Mouse (Mus musculus) bone marrow macrophage, adult 2 months (primary cell): ENCODE measurements at regions not wholly inside any gene's neighbourhood (a gene's known extent, or its start where the extent isn't known, plus 50 kb on each side); places are given as distances from the start of the nearest gene placed in this dataset.

Experiments used
- H3K27ac ChIP-seq: 2 replicates; pipeline ENCODE4 v1.5.1; 2012; ENCODE audit warnings: low read depth, low read length; ENCODE audit not compliant: insufficient read depth
- H3K4me1 ChIP-seq: 2 replicates; pipeline ENCODE4 v1.6.1; 2012; ENCODE audit warnings: low read length; ENCODE audit not compliant: control insufficient read depth, insufficient read depth
- H3K4me3 ChIP-seq: 2 replicates; pipeline ENCODE4 v1.5.1; 2012; ENCODE audit warnings: mild to moderate bottlenecking, low read length, moderate library complexity; ENCODE audit not compliant: insufficient read depth
- CTCF ChIP-seq: IDR thresholded peaks from 2 replicates; pipeline ENCODE4 v1.5.1; 2012; ENCODE audit warnings: low read depth, mild to moderate bottlenecking, low read length, moderate library complexity
- POLR2A ChIP-seq: IDR thresholded peaks from 2 replicates; pipeline ENCODE4 v1.6.1; 2012; ENCODE audit warnings: mild to moderate bottlenecking, low read depth, low read length, borderline replicate concordance

DNA sequence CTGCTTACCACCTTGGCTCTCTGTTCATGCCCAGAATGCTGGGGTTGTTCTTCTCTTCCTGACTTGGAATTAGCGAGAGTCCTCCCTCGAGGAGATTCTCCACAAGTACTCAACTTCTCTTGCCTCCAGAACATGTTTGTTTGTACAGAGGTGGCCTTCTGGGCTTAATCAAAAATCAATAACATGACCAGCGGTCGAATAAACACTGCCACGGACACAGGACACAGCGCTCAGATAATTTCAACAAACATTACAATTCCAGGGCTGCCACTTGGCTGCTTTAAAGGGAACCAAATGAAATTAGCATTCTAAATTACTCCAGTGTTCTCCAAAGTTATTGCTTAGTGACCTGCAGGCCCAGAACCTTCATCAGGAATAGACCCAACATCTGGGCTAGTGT lies 249.9 kb downstream of the Setd4 start:
- H3K4me1 ChIP-seq: no peaks in the 10 kb centered on the region
- TF ChIP-seq CTCF (no peak), POLR2A (no peak)

DNA sequence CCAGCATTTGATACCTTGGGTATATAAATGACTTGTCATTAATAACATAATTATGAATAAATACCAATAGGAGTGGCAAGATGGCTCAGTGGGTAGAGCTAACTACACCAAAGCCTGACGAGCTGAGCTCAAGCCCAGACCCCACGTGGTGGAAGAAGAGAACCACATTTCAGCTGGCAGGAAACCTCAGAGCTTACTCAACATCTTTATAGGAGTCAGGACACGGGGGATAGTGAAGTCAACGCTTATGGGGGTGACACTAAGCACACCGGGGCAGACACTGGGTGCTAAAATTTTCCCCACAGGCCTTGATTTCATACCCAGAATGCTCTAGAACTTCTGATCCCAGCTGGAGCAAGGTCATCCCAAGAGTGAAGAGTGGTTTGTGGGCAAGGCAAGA lies 259.3 kb downstream of the Setd4 start:
- Histone ChIP-seq H3K27ac (no peak overlapping the region), H3K4me1 (no peaks in the 10 kb centered on the region; the same call in 1 of the 2 replicates), H3K4me3 (no peak overlapping the region)
- TF ChIP-seq POLR2A (no peak), CTCF (no peak)

More for the DNA sequence above, 249.9 kb downstream of the Setd4 start:
- Histone ChIP-seq H3K4me3 (no peak overlapping the region), H3K27ac (no peak overlapping the region)

DNA sequence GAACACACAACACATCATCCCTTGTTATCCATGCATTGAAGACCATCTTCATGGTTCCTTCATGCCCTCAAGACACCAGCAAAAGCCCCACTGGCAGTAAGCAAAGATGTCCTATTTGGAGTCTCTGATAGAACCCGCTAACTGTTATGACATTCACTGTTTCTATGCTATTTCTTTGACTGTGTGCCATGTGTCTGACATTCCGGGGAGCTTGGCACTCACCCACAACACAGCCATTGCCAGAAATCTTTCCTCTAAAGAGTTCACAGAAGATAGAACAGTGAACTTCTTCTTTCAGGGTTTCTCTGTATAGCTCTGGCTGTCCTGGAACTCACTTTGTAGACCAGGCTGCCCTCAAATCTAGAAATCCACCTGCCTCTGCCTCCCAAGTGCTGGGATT lies 261.2 kb downstream of the Setd4 start:
- Histone ChIP-seq H3K4me3 (no peak overlapping the region), H3K27ac (no peak overlapping the region), H3K4me1 (no peaks in the 10 kb centered on the region; the same call in 1 of the 2 replicates)
- TF ChIP-seq CTCF: no peak
- no peak for TF ChIP-seq POLR2A

DNA sequence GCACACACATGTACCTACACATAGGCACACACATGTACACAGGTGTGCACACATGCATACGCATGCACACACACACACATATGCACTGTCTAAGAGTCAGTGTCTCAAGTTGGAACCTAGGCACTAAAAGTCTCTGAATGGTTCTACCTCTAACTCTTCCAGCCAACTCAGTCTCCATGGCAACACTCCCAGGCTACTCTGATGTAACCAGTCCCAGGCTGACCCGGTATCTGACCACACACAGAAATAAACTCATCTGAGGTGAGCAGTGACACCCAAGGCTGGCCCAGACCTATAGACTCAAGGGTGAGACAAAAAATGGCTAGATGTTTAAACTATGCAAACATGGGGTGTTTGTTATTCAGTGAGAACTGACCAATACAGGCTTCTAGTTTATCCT lies 262.1 kb downstream of the Setd4 start:
- no peaks in the 10 kb centered on the region; the same call in 1 of the 2 replicates for H3K4me1 ChIP-seq
- TF ChIP-seq POLR2A (no peak), CTCF (no peak)
- no peak overlapping the region for H3K4me3 ChIP-seq
- no peak overlapping the region for H3K27ac ChIP-seq

DNA sequence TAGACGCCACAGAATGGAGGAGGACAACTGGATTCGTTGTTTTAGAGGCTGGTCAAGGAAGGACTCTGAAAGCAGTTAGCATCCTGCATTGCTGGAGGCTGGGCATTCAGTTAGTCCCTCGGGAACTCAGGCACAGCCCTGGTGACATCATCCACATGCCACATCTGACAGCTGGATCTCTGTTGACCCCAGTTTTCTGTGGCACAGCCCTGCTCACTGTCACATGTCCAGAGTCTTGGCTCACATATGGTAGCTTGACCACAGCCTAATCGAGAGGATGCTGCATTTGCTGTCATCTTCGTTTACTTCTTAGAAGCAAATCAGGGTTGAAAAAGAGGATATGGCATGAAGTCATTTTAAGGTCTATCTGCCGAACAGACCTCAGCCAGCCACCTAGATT lies 265.1 kb downstream of the Setd4 start:
- no peaks in the 10 kb centered on the region for H3K4me1 ChIP-seq
- H3K4me3 ChIP-seq: no peak overlapping the region
- no peak overlapping the region for H3K27ac ChIP-seq
- TF ChIP-seq CTCF (no peak), POLR2A (no peak)

DNA sequence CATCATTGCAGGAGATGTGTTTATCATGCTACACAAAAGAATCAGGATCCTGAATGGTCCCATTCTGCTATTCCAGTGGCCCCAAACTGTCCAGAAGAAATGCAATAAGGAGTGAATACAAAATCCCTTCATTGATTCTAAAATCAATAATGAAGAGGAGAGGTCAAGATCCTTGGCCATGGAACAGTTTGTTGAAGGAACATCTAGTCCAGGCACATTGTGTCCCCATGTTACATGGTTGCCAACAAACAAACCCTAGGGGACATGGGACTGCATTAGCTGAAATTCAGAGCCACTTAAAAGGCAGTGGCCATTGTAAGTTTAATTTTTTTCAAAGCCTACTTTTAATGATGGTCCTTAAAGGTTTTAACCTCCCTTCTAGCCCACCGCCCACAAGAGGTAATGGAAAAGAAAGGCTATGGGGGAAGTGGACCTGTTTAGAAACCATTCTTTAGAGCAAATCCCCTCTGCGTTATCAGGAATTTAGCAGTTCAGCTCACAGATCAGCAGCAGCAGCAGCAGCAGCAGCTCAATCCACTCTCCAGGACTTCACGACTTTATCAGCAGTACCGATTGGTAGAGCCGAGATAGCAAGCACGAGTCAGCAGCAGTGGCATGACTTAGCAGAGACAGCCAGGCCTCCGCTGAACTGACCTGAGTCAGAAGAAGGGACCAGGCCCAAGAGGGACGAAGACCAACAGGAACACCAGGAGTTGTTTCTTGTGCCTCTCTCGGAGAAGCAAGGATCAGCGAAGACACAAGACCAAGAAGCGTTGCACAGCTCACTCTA lies 268.3 kb downstream of the Setd4 start:
- no peak for TF ChIP-seq POLR2A
- no peak for TF ChIP-seq CTCF
- Histone ChIP-seq H3K4me3 (no peak overlapping the region), H3K4me1 (no peaks in the 10 kb centered on the region), H3K27ac (no peak overlapping the region)

DNA sequence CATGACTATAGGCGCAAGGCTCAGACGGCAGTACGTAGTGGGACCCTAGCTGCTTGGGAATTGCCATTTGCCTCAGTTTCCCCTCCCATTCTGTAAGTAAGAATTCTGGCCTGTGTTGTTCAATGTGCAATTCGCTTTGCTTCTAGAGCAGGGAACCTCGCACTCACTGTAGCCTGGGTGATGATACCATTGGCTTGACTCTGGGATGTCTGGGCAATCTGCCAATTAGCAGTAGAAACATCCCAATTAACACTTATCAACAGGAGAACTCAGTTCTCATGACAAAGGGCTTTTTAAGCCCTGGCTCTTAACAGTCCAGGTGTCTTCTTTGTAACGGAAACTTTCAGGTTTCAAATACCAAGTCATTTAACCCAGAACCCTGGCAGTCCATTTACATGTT lies 270.2 kb downstream of the Setd4 start:
- H3K4me3 ChIP-seq: no peak overlapping the region
- H3K4me1 ChIP-seq: no peaks in the 10 kb centered on the region
- no peak overlapping the region for H3K27ac ChIP-seq
- TF ChIP-seq CTCF: no peak
- TF ChIP-seq POLR2A: no peak

DNA sequence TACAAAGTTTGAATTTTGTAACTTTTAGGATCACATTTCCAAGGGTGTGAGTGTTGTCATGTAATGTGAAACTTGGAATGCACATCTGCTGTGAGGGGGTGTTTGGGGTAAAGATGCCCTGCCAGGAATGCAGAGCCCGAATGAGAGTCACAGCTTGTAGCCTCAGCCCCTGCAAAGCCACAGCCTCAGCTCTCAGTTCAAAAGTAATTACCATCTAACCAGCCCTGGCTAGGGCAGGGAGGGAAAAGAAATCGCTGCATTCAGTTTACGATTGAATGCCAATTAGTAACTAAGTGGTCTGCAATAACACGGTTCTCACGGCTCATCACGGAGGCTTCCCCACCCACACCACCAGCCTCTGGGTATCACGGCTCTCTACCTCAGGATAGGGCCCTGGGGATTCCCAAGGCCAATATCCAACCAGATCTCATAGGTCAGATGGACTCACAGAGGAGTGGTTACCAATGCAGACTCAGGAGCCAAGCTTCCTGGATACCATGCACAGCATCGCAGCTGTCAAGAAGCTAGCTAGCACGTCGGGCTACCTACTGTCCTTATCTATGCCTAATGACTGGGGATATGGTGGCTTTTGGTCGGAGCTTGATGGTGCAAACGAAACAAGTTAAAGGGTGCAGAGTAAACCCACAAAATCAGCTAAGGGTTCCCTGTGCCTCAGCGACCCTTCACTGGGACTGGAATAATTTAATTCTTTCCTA lies 275.0 kb downstream of the Setd4 start:
- Histone ChIP-seq H3K4me1 (peaks cover 5% of the 10 kb centered on the region), H3K27ac (no peak overlapping the region), H3K4me3 (no peak overlapping the region)
- TF ChIP-seq CTCF: no peak
- no peak for TF ChIP-seq POLR2A

DNA sequence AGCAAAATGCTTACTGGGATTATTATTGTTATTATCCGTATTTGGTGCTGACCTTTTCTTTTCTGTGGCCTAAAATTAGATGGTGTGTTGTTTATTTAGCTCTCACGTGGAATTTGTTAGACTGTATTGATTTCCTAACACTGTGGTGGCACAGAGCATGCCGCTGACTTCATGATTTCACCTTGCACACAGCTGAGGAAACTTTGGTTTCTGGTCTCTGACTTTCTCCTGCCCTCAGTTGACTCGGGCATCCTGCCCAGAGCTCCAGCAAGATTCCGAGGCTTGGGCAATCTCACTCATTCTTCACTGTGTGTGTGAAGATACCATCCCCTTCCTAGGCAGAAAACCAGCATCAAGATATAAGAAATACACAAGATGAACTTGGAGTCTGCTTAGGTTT lies 279.0 kb downstream of the Setd4 start:
- no peak overlapping the region for H3K27ac ChIP-seq
- H3K4me3 ChIP-seq: no peak overlapping the region
- TF ChIP-seq POLR2A (no peak), CTCF (no peak)
- peaks cover 12% of the 10 kb centered on the region for H3K4me1 ChIP-seq

DNA sequence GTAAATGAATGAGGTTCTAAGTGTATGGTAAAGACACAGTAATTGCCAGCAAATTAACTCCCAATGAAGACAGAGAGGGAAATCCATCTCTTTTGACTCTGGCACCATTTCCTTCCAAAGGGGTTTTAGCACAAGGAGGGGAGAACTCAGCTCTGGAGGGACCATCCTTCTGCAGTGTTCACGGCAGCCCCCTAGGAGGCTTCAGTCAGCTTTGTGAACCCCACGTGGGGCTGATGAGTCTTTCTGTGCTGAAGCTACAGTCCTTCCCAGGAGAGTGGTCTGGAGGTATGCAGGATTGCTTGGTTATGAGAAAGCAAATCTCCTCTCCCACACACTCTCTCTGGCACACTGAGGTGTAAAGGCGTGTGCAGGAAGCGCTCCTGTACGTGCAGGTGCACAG lies 280.7 kb downstream of the Setd4 start:
- H3K4me1 ChIP-seq: peaks cover 12% of the 10 kb centered on the region
- no peak overlapping the region for H3K4me3 ChIP-seq
- TF ChIP-seq POLR2A: no peak
- no peak for TF ChIP-seq CTCF
- no peak overlapping the region for H3K27ac ChIP-seq
